Mouse (Mus musculus) lung, postnatal 0 days (tissue): ENCODE measurements around the gene Rpl34. TPM values are rescaled to one million over a fixed set of nuclear protein-coding genes. Genes with fewer than 3 reads are reported as not detected.
A peak's percentile ranks its signal among the peaks of the same experiment; 100 is the strongest.

Experiments
- ATAC-seq: fragments of 200-750 bp; cut with Nextera tagmentation; 2 replicates; pipeline ENCODE4 v1.8.0; 2017; ENCODE audit warnings: moderate library complexity
- DNase-seq: peaks from one replicate; pipeline ENCODE4 v3.0.0-alpha.2; 2016; ENCODE audit warnings: low spot score
- H3K27ac ChIP-seq: fragments of 300-500 bp; sonication (generic); 2 replicates; pipeline ENCODE4 v1.5.1; 2014; ENCODE audit warnings: antibody characterized with exemption, mild to moderate bottlenecking, low read length, mixed read lengths
- H3K27me3 ChIP-seq: fragments of 300-500 bp; sonication (generic); replicated peaks from 2 replicates; pipeline ENCODE4 v1.6.1; 2014; ENCODE audit warnings: low read length, mixed read lengths; ENCODE audit not compliant: insufficient read depth
- H3K36me3 ChIP-seq: fragments of 300-500 bp; sonication (generic); 2 replicates; pipeline ENCODE4 v1.6.1; 2014; ENCODE audit warnings: low read length, mixed read lengths; ENCODE audit not compliant: insufficient read depth
- H3K4me1 ChIP-seq: fragments of 300-500 bp; sonication (generic); 2 replicates; pipeline ENCODE4 v1.6.1; 2014; ENCODE audit warnings: antibody characterized with exemption, low read depth, low read length, mixed read lengths; ENCODE audit not compliant: insufficient read depth
- H3K4me2 ChIP-seq: fragments of 300-500 bp; sonication (generic); replicated peaks from 2 replicates; pipeline ENCODE4 v1.6.1; 2014; ENCODE audit warnings: low read depth, mild to moderate bottlenecking, low read length, moderate library complexity, mixed read lengths
- H3K4me3 ChIP-seq: fragments of 300-500 bp; sonication (generic); 2 replicates; pipeline ENCODE4 v1.5.1; 2014; ENCODE audit warnings: low read depth, low read length
- H3K9ac ChIP-seq: fragments of 300-500 bp; sonication (generic); replicated peaks from 2 replicates; pipeline ENCODE4 v1.6.1; 2014; ENCODE audit warnings: low read depth, mild to moderate bottlenecking
- H3K9me3 ChIP-seq: fragments of 300-500 bp; sonication (generic); 2 replicates; pipeline ENCODE4 v1.6.1; 2016; ENCODE audit warnings: low read length, mixed read lengths
- CTCF ChIP-seq: IDR thresholded peaks from 2 replicates; pipeline ENCODE4 v1.5.1; 2016; ENCODE audit warnings: antibody characterized with exemption, mild to moderate bottlenecking
- EP300 ChIP-seq: IDR thresholded peaks from 2 replicates; pipeline ENCODE4 v1.6.1; 2016; ENCODE audit warnings: antibody characterized with exemption, mild to moderate bottlenecking, control low read depth
- WGBS: fragments of 180-500 bp; shearing (Covaris S2); extraction: QIAGEN DNeasy Blood & Tissue Kit; methylation state at CpG from one replicate; pipeline ENCODE4 v1.1.7; 2014; 5-methylcytosine and 5-hydroxymethylcytosine counted together
- polyA plus RNA-seq: library from polyadenylated mRNA; unstranded; fragments of >200 nt; fragmentation: Nextera tagmentation; extraction: Ambion mirVana; gene quantifications from 2 replicates; pipeline ENCODE4 v1.2.1, GENCODE M21; 2015

The Rpl34 gene
- polyA plus RNA-seq, 1 experiment from 2014 or later = 839 TPM

GRCm38 (mm10) chr3:130749206-130749605 lies 19.0 kb upstream of the Rpl34 start:
- no peaks in the 10 kb centered on the region for H3K36me3 ChIP-seq
- WGBS = 75% methylated on average over 3 of the region's 3 CpGs

DNA sequence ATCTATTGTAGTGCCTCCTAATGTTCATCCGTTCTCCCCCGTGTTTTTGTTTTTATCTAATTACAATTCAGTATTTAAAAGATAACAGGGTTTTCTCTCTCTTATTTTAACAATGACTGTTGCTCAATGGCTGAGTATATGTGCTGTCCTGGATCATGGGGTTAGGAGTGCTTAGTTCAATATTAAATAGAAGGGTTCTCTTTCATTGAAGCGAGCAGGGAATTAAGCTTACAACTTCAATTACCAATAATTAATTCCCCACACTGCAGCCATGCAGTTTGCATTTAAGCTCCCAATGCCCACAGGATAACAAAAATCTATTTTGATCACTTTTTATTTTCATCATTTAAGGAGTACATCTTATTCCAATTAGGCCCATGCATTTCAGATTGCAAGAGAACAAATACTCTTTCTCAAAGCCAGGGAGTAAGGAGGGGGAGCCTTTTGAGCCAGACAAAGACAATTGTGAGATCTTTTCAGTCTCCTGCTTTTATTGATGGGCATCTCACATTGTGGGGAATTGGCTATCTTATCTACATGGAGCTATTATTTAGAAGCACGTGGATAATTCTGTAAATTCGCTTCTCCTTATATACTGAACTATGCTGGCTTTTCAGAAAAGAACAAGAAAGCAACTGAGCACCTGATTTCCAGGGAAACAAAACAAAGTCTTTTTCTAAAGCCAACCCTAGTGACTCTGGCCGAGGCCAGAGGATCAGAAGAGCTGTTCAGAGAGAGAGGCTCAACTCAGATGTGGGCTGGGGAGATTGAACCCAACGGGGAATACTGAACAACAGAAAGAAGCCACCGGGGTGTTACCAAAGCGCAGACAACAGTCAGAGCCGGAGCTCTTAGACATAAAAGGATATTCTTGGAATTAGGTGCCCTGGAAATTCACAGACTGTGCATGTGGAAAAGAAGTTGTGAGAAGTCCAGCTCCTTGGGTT lies 16.7 kb upstream of the Rpl34 start:
- H3K9ac ChIP-seq = no peak overlapping the region
- H3K4me1 ChIP-seq = no peaks in the 10 kb centered on the region
- H3K27ac ChIP-seq = no peak overlapping the region
- H3K9me3 ChIP-seq = no peaks in the 10 kb centered on the region
- WGBS = 74% methylated on average over 10 of the region's 10 CpGs
- TF ChIP-seq CTCF (no peak), EP300 (no peak)
- ATAC-seq = no peak
- H3K27me3 ChIP-seq = no peaks in the 10 kb centered on the region
- H3K36me3 ChIP-seq = no peaks in the 10 kb centered on the region
- no peak overlapping the region for H3K4me2 ChIP-seq
- no peak overlapping the region for H3K4me3 ChIP-seq
- DNase-seq = no peak

More at GRCm38 (mm10) chr3:130749206-130749605, 19.0 kb upstream of the Rpl34 start:
- Histone ChIP-seq H3K27me3 (no peaks in the 10 kb centered on the region), H3K4me1 (no peaks in the 10 kb centered on the region), H3K4me2 (no peak overlapping the region), H3K9me3 (no peaks in the 10 kb centered on the region), H3K27ac (no peak overlapping the region), H3K9ac (no peak overlapping the region), H3K4me3 (no peak overlapping the region)
- ATAC-seq = no peak
- DNase-seq = no peak
- TF ChIP-seq EP300 (no peak), CTCF (no peak)

DNA sequence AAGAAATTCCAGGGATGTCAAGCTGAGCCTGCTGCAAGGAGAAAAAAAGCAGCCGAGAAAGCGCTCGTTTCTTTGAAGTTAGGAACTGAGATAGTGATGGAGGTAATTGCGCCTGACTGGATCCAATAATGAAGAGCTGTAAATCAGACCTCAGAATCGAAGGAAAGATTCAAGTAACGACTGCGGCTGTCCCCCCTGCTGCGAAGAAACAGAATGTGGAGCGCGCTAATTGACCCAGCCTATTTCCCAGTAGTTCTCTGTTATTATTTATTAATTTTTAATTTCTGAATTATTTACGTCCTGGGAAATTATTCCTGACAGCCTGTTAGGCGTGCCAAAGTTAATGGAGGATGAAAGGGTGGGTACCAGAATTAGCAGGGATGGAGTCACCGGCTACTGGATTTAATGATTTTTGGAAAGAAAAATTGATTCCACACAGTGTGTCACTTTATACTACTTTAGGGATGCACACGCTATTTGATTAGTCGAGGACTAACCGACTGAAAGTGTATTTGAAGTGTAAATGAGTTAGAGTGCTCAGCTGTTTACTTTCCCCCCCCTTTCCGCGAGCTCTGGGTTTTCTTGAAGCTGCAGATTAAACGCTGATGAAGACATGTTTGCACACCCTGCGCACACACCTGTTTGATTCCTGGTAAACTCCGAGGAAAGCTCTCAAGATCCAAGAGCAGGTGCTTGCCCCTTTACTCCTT lies 7.6 kb upstream of the Rpl34 start:
- TF ChIP-seq CTCF = no peak
- TF ChIP-seq EP300 = no peak
- H3K27me3 ChIP-seq = no peaks in the 10 kb centered on the region
- ATAC-seq = no peak
- no peak for DNase-seq
- no peaks in the 10 kb centered on the region for H3K9me3 ChIP-seq
- no peak overlapping the region for H3K27ac ChIP-seq
- H3K4me2 ChIP-seq = no peak overlapping the region
- no peaks in the 10 kb centered on the region for H3K36me3 ChIP-seq
- H3K4me1 ChIP-seq = no peaks in the 10 kb centered on the region
- 35% methylated on average over 21 of the region's 21 CpGs for WGBS
- no peak overlapping the region for H3K9ac ChIP-seq
- H3K4me3 ChIP-seq = no peak overlapping the region

DNA sequence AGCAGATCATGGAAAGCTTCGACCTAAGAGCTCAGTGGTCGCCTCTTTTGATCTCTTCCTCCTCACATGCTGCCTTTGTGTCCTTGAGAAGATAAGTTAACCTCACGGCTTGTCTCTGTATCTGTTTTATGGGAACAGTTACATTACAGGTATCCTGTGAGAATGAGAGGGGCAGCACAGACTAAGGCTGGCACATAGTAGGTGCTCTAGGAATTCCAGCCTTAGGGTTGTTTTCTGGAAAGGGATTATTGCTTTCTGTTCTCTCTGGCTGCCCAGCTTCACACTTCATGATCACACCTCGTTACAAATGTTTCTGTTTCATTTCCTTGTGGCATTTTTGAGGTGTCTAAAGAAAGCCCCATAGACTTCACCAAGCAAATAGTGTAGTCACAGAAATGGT lies 6.6 kb upstream of the Rpl34 start:
- Histone ChIP-seq H3K36me3 (no peaks in the 10 kb centered on the region), H3K27ac (no peak overlapping the region), H3K4me2 (no peak overlapping the region), H3K9me3 (no peaks in the 10 kb centered on the region), H3K4me1 (no peaks in the 10 kb centered on the region), H3K27me3 (no peaks in the 10 kb centered on the region), H3K4me3 (no peak overlapping the region), H3K9ac (no peak overlapping the region)
- DNase-seq = no peak
- TF ChIP-seq EP300 (no peak), CTCF (no peak)
- WGBS = 35% methylated on average over 4 of the region's 4 CpGs
- ATAC-seq = no peak

DNA sequence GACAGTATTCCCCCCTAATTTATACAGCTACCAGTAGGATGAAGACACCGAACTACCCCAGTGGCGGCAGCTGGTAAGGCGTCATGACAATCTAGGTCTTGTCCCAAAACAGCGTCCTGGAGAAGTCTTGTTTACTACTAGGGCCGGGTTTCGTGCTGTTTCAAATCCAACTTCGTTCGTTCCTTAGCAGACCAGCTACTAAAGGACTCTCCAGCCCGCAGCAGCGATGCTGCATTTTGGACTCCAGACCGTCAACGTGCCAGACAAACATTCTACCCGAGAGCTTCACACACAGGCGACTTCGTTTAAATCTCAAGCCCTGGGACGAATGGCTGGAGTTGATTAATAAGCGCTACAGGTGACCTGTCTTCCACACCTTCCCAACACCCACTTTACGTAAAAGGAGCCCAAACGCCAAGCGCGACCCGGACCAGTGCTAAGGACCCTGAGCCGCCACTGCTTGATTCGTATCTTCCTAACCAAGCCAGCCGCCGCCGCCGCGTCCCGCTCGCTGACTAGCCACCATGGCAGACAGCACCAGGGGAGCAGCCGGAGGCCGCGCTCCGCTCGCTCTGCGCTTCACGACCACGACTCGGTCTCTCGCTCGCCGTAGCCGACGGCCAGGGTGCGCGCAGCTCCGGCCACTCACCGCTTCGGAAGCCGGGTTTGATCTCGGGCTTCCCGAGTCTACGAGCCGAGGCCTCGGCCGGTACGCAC lies 568 bp downstream of the Rpl34 start:
- no peaks in the 10 kb centered on the region for H3K9me3 ChIP-seq
- peak overlapping the region; percentile 91 for H3K9ac ChIP-seq
- H3K4me3 ChIP-seq = peak overlapping the region; percentile 95
- H3K36me3 ChIP-seq = peaks cover 14% of the 10 kb centered on the region
- H3K4me2 ChIP-seq = peak overlapping the region; percentile 73
- peak; percentile 67 for ATAC-seq
- DNase-seq = peak; percentile 81
- no peaks in the 10 kb centered on the region for H3K27me3 ChIP-seq
- under 1% methylated on average over 58 of the region's 58 CpGs for WGBS
- TF ChIP-seq CTCF = peak; percentile 57
- no peak for TF ChIP-seq EP300
- no peaks in the 10 kb centered on the region for H3K4me1 ChIP-seq
- H3K27ac ChIP-seq = peak overlapping the region; percentile 94

GRCm38 (mm10) chr3:130727676-130728075 lies 2.5 kb downstream of the Rpl34 start:
- no peak overlapping the region for H3K27ac ChIP-seq
- no peaks in the 10 kb centered on the region for H3K27me3 ChIP-seq
- ATAC-seq (no peak), DNase-seq (no peak)
- H3K9me3 ChIP-seq = no peaks in the 10 kb centered on the region
- TF ChIP-seq EP300 (no peak), CTCF (no peak)
- H3K36me3 ChIP-seq = peaks cover 14% of the 10 kb centered on the region
- H3K4me2 ChIP-seq = no peak overlapping the region
- H3K4me3 ChIP-seq = no peak overlapping the region
- H3K4me1 ChIP-seq = no peaks in the 10 kb centered on the region
- WGBS = 81% methylated on average over 4 of the region's 4 CpGs
- 0 out of 2 replicates have a peak overlapping the region, but pooled peaks have one; percentile 5 for H3K9ac ChIP-seq
